Mouse (Mus musculus): ENCODE data around the gene Gm8947. TPM values are rescaled to one million over a fixed set of nuclear protein-coding genes. Genes with fewer than 3 reads are reported as not detected.
A peak's percentile ranks its signal among the peaks of the same experiment; 100 is the strongest.
"Not testable (repeated sequence)": the region's sequence is repeated elsewhere in the genome, so short reads cannot be mapped to it uniquely, and the experiment has no call there.

Gene Gm8947
- total and polyA plus RNA-seq, 2 experiments from 2014 or later, result 0.10 TPM; not detected in 1

DNA sequence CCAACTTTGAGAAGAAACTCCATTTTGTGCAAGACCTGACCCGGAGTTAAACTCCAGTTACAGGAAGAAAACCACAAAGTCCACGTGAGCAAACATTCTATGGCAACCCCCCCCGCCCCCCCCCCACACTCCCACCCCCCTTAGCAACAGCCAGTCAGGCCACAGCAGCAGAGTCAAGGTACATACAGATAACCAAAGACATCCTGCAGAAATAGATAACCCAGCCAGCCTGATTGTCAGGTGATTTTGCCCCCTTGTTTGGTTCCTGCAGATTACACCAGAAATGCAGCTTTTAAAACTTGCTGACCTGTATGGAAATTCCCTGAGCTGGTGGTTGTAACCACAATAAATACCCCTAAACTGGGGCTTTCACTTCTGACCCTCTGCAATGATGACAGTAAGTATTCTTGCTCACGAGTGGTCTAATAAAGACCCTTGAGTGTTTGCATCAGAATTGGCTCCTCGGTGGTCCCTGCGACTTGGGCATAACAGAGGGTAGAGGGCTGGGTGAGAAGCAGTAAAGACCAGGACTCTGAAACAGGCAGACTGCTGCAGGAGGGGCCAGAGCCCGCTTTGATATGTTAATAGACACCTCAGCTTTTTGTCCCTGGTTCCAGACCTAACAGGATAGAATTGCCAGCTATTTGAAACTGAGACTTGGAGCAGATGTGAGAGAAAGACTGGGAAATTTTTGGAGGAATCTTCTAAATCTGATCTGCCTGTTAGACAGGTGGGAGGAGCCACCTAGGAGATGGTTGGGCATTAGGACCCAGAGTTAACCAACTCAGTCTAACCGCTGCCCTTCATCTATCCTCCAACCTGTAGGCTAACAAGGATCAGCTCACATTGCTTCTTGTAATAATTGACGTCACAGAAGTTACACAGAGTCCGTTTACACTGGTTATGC lies 14.9 kb upstream of the Gm8947 start:
- peak; percentile 66 for ATAC-seq (ENCODE audit: insufficient read depth, low read depth)
- TF ChIP-seq EP300 (IDR thresholded peaks at IDR 0.05; ENCODE audit: low read depth) (no peak), CTCF (IDR thresholded peaks at IDR 0.05; ENCODE audit: low read depth) (no peak)
- Histone ChIP-seq H3K4me3 (ENCODE audit: low read depth, low read length) (peak overlapping the region; percentile 14; the same call in 1 of the 2 replicates), H3K27ac (ENCODE audit: low read depth) (no peak overlapping the region), H3K36me3 (replicated peaks; ENCODE audit: control insufficient read depth, insufficient read depth, low read length) (no peaks in the 10 kb centered on the region), H3K27me3 (ENCODE audit: control insufficient read depth, insufficient read depth, low read length) (no peaks in the 10 kb centered on the region), H3K9ac (replicated peaks; ENCODE audit: low read depth, low read length) (no peak overlapping the region), H3K4me2 (ENCODE audit: low read depth, low read length) (peak overlapping the region; percentile 37; the same call in 1 of the 2 replicates), H3K9me3 (replicated peaks; ENCODE audit: control insufficient read depth, low read length) (no peaks in the 10 kb centered on the region), H3K4me1 (ENCODE audit: control insufficient read depth, insufficient read depth) (0 out of 2 replicates have a peak, but pooled peaks cover 7% of the 10 kb centered on the region)
- peak; percentile 43 for DNase-seq (ENCODE audit: low spot score)
- 22% methylated on average over 10 of the region's 10 CpGs for WGBS

GRCm38 (mm10) chr1:151177937-151178271 lies 14.3 kb upstream of the Gm8947 start:
- ATAC-seq (ENCODE audit: insufficient read depth, low read depth) (no peak), DNase-seq (ENCODE audit: low spot score) (no peak)
- Histone ChIP-seq H3K36me3 (replicated peaks; ENCODE audit: control insufficient read depth, insufficient read depth, low read length) (no peaks in the 10 kb centered on the region), H3K4me2 (ENCODE audit: low read depth, low read length) (peak overlapping the region; percentile 37; the same call in 1 of the 2 replicates), H3K27ac (ENCODE audit: low read depth) (no peak overlapping the region), H3K9me3 (replicated peaks; ENCODE audit: control insufficient read depth, low read length) (no peaks in the 10 kb centered on the region), H3K4me3 (ENCODE audit: low read depth, low read length) (peak overlapping the region; percentile 14; the same call in 1 of the 2 replicates), H3K9ac (replicated peaks; ENCODE audit: low read depth, low read length) (no peak overlapping the region), H3K27me3 (ENCODE audit: control insufficient read depth, insufficient read depth, low read length) (no peaks in the 10 kb centered on the region), H3K4me1 (ENCODE audit: control insufficient read depth, insufficient read depth) (0 out of 2 replicates have a peak, but pooled peaks cover 7% of the 10 kb centered on the region)
- TF ChIP-seq CTCF (IDR thresholded peaks at IDR 0.05; ENCODE audit: low read depth) (no peak), EP300 (IDR thresholded peaks at IDR 0.05; ENCODE audit: low read depth) (no peak)
- 31% methylated on average over 4 of the region's 4 CpGs for WGBS

- Histone ChIP-seq H3K9ac (replicated peaks; ENCODE audit: low read depth, low read length) (no peak overlapping the region), H3K27ac (ENCODE audit: low read depth) (no peak overlapping the region)
These were observed 13.6 kb upstream of the Gm8947 start for GRCm38 (mm10) chr1:151178505-151179083.

GRCm38 (mm10) chr1:151180167-151180566 lies 12.0 kb upstream of the Gm8947 start:
- Histone ChIP-seq H3K27ac (ENCODE audit: low read depth) (no peak overlapping the region), H3K4me2 (ENCODE audit: low read depth, low read length) (no peak overlapping the region), H3K9ac (replicated peaks; ENCODE audit: low read depth, low read length) (no peak overlapping the region), H3K4me3 (ENCODE audit: low read depth, low read length) (no peak overlapping the region), H3K4me1 (ENCODE audit: control insufficient read depth, insufficient read depth) (0 out of 2 replicates have a peak, but pooled peaks cover 7% of the 10 kb centered on the region), H3K9me3 (replicated peaks; ENCODE audit: control insufficient read depth, low read length) (no peaks in the 10 kb centered on the region), H3K36me3 (replicated peaks; ENCODE audit: control insufficient read depth, insufficient read depth, low read length) (no peaks in the 10 kb centered on the region), H3K27me3 (ENCODE audit: control insufficient read depth, insufficient read depth, low read length) (no peaks in the 10 kb centered on the region)
- no peak for DNase-seq (ENCODE audit: low spot score)
- 70% methylated on average over 2 of the region's 2 CpGs for WGBS
- ATAC-seq (ENCODE audit: insufficient read depth, low read depth), result no peak
- TF ChIP-seq CTCF (IDR thresholded peaks at IDR 0.05; ENCODE audit: low read depth), result no peak
- no peak for TF ChIP-seq EP300 (IDR thresholded peaks at IDR 0.05; ENCODE audit: low read depth)

More at GRCm38 (mm10) chr1:151178505-151179083, 13.6 kb upstream of the Gm8947 start:
- ATAC-seq (ENCODE audit: insufficient read depth, low read depth), result no peak
- H3K36me3 ChIP-seq (replicated peaks; ENCODE audit: control insufficient read depth, insufficient read depth, low read length), result no peaks in the 10 kb centered on the region
- no peak overlapping the region for H3K4me2 ChIP-seq (ENCODE audit: low read depth, low read length)
- no peak overlapping the region for H3K4me3 ChIP-seq (ENCODE audit: low read depth, low read length)
- H3K27me3 ChIP-seq (ENCODE audit: control insufficient read depth, insufficient read depth, low read length), result no peaks in the 10 kb centered on the region
- 0 out of 2 replicates have a peak, but pooled peaks cover 7% of the 10 kb centered on the region for H3K4me1 ChIP-seq (ENCODE audit: control insufficient read depth, insufficient read depth)
- no peak for DNase-seq (ENCODE audit: low spot score)
- H3K9me3 ChIP-seq (replicated peaks; ENCODE audit: control insufficient read depth, low read length), result no peaks in the 10 kb centered on the region
- TF ChIP-seq EP300 (IDR thresholded peaks at IDR 0.05; ENCODE audit: low read depth) (no peak), CTCF (IDR thresholded peaks at IDR 0.05; ENCODE audit: low read depth) (no peak)
- 82% methylated on average over 2 of the region's 2 CpGs for WGBS

DNA sequence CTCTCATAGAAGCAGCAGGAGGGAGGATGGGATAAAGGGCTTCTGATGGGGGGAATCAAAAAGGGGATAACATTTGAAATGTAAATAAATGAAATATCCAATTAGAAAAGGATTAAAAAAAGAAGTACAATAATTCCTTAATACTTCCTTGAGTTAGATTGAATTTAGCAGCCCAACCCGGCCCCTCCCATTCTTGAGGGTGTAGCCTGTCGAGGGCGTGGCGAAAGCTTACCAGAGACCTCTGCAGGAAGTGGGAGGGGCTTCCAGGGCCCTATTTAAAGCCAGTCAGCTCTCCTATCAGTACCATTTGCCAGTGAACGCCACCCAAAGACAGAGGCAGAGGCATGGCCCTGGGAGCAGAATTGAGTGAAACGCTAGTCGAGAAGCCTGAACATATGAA lies 9.9 kb upstream of the Gm8947 start, which contains the start of gene Gm47985:
Gene Gm47985 (plus strand): TSS at position 272 of the 400 bp plus-strand sequence.
- H3K9me3 ChIP-seq (replicated peaks; ENCODE audit: control insufficient read depth, low read length); DNase-seq (ENCODE audit: low spot score); H3K4me3 ChIP-seq (ENCODE audit: low read depth, low read length); H3K9ac ChIP-seq (replicated peaks; ENCODE audit: low read depth, low read length); H3K4me2 ChIP-seq (ENCODE audit: low read depth, low read length); H3K4me1 ChIP-seq (ENCODE audit: control insufficient read depth, insufficient read depth); ATAC-seq (ENCODE audit: insufficient read depth, low read depth); H3K27me3 ChIP-seq (ENCODE audit: control insufficient read depth, insufficient read depth, low read length); H3K27ac ChIP-seq (ENCODE audit: low read depth); H3K36me3 ChIP-seq (replicated peaks; ENCODE audit: control insufficient read depth, insufficient read depth, low read length): not testable (repeated sequence)
- no CpG with 5 or more reads among the region's 7 CpGs for WGBS

GRCm38 (mm10) chr1:151186186-151186585 lies 6.0 kb upstream of the Gm8947 start:
- not testable (repeated sequence) for ATAC-seq (ENCODE audit: insufficient read depth, low read depth); H3K27ac ChIP-seq (ENCODE audit: low read depth); H3K4me2 ChIP-seq (ENCODE audit: low read depth, low read length); H3K27me3 ChIP-seq (ENCODE audit: control insufficient read depth, insufficient read depth, low read length); H3K4me1 ChIP-seq (ENCODE audit: control insufficient read depth, insufficient read depth); H3K36me3 ChIP-seq (replicated peaks; ENCODE audit: control insufficient read depth, insufficient read depth, low read length); H3K9me3 ChIP-seq (replicated peaks; ENCODE audit: control insufficient read depth, low read length); H3K9ac ChIP-seq (replicated peaks; ENCODE audit: low read depth, low read length); DNase-seq (ENCODE audit: low spot score); H3K4me3 ChIP-seq (ENCODE audit: low read depth, low read length)
- 78% methylated on average over 3 of the region's 3 CpGs for whole genome bisulfite sequencing

DNA sequence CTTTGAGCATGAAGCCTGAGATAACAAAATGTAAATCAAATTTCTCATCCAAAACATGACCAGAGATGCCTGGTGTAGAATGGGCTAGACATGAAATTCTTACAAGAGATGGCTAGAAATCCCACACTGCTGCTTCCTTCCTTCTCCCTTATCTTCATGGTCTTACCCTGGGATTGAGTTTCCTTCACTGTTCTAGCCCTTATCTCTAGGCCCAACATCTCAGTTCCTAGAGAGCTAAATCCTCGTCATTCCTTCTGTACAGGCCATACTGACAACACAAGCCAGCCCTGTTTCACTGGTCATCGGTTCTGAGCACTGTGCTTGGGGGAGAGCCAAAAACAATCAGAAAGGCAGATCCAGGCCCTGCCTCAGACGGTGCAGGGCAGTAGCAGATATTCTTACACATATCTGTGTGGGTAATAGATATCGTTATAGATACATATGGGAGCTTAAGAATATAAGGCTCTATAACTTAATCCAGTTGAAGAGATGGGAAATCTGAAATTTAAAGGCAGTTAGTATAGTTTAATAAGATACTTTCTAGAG lies 5.2 kb upstream of the Gm8947 start:
- H3K27ac ChIP-seq (ENCODE audit: low read depth); DNase-seq (ENCODE audit: low spot score); ATAC-seq (ENCODE audit: insufficient read depth, low read depth); H3K36me3 ChIP-seq (replicated peaks; ENCODE audit: control insufficient read depth, insufficient read depth, low read length); H3K4me2 ChIP-seq (ENCODE audit: low read depth, low read length); H3K4me1 ChIP-seq (ENCODE audit: control insufficient read depth, insufficient read depth); H3K27me3 ChIP-seq (ENCODE audit: control insufficient read depth, insufficient read depth, low read length); H3K9me3 ChIP-seq (replicated peaks; ENCODE audit: control insufficient read depth, low read length); H3K4me3 ChIP-seq (ENCODE audit: low read depth, low read length); H3K9ac ChIP-seq (replicated peaks; ENCODE audit: low read depth, low read length): not testable (repeated sequence)
- 54% methylated on average over 4 of the region's 4 CpGs for WGBS

Data from heart, postnatal 0 days (tissue).